Mouse (Mus musculus): ENCODE results near the gene Rhbg. TPM values are rescaled to one million over a fixed set of nuclear protein-coding genes. Genes with fewer than 3 reads are reported as not detected.

The Rhbg gene
- total RNA-seq, 2 experiments from 2014 or later = not detected

Small RNA genes within 50 kb of the gene (microRNA-seq; reads per million reads assigned to microRNA genes)
- gene Gm25641 (0 reads per million in 2 experiments), gene Mir3093 (87.5 to 91.4 reads per million in 2 experiments), gene Mir9-1 (0 reads per million in 2 experiments)

Other genes with a start within 250 kb of the Rhbg start
- 1 to 10 TPM; 1.8 to 1.9 TPM for gene Hapln2, start 227.1 kb downstream of the Rhbg start, total RNA-seq (2021)
- 10 to 100 TPM; 13.5 to 16.5 TPM for gene Gpatch4, start 211.6 kb downstream of the Rhbg start, total RNA-seq (2021)
- 10 to 100 TPM; 70.6 to 71.5 TPM for gene Naxe, start 196.2 kb downstream of the Rhbg start, total RNA-seq (2021)
- gene Ttc24, start 176.4 kb downstream of the Rhbg start, total RNA-seq (2021) = not detected
- 1 to 10 TPM in 1 of 2 experiments, under 1 TPM in 1; 0.91 to 1.2 TPM for gene Iqgap3, start 172.7 kb downstream of the Rhbg start, total RNA-seq (2021)
- gene Mef2d, start 112.3 kb downstream of the Rhbg start, total RNA-seq (2021) = 100 to 1,000 TPM; 146 to 156 TPM
- gene Gm38392, start 32.5 kb upstream of the Rhbg start, total RNA-seq (2021) = not detected
- 1 to 10 TPM; 4.0 to 5.3 TPM for gene Tsacc, start 42.3 kb upstream of the Rhbg start, total RNA-seq (2021)
- 100 to 1,000 TPM; 191 to 198 TPM for gene Cct3, start 42.4 kb upstream of the Rhbg start, total RNA-seq (2021)
- gene Glmp, start 70.3 kb upstream of the Rhbg start, total RNA-seq (2021) = 10 to 100 TPM; 86.2 to 90.2 TPM
- 1 to 10 TPM in 1 of 2 experiments, under 1 TPM in 1; 0.93 to 1.3 TPM for gene Tmem79, start 81.4 kb upstream of the Rhbg start, total RNA-seq (2021)
- 10 to 100 TPM; 65.4 to 71.8 TPM for gene Smg5, start 81.6 kb upstream of the Rhbg start, total RNA-seq (2021)
- gene Paqr6, start 109.9 kb upstream of the Rhbg start, total RNA-seq (2021) = 1 to 10 TPM; 8.1 to 9.4 TPM
- gene Bglap3, start 118.0 kb upstream of the Rhbg start, total RNA-seq (2021) = not detected
- gene Bglap2, start 124.0 kb upstream of the Rhbg start, total RNA-seq (2021) = not detected
- 1 to 10 TPM in 1 of 2 experiments, not detected in 1; 1.3 TPM for gene Bglap, start 129.8 kb upstream of the Rhbg start, total RNA-seq (2021)
- 1 to 10 TPM; 6.9 to 9.9 TPM for gene Pmf1, start 155.6 kb upstream of the Rhbg start, total RNA-seq (2021)
- 10 to 100 TPM; 68.6 to 70.3 TPM for gene Slc25a44, start 170.4 kb upstream of the Rhbg start, total RNA-seq (2021)
- gene Sema4a, start 206.5 kb upstream of the Rhbg start, total RNA-seq (2021) = 10 to 100 TPM; 33.1 to 38.1 TPM